Mouse (Mus musculus) embryonic facial prominence, embryonic 14.5 days (tissue): ENCODE data around the gene Cept1. TPM values are rescaled to one million over a fixed set of nuclear protein-coding genes. Genes with fewer than 3 reads are reported as not detected.

Source experiments
- ATAC-seq: fragments of 200-750 bp; cut with Nextera tagmentation; 2 replicates; pipeline ENCODE4 v1.8.0; 2017; ENCODE audit warnings: low read depth, moderate number of reproducible peaks, moderate TSS enrichment
- DNase-seq: peaks from one replicate; pipeline ENCODE4 v3.0.0-alpha.2; 2015; ENCODE audit warnings: low spot score
- H3K27ac ChIP-seq: fragments of 300-500 bp; sonication (generic); replicated peaks from 2 replicates; pipeline ENCODE4 v1.5.1; 2014; ENCODE audit warnings: low read depth, mild to moderate bottlenecking, low read length, moderate library complexity
- H3K27me3 ChIP-seq: fragments of 300-500 bp; sonication (generic); replicated peaks from 2 replicates; pipeline ENCODE4 v1.6.1; 2014; ENCODE audit warnings: low read length; ENCODE audit not compliant: control insufficient read depth, insufficient read depth
- H3K36me3 ChIP-seq: fragments of 300-500 bp; sonication (generic); 2 replicates; pipeline ENCODE4 v1.6.1; 2014; ENCODE audit warnings: low read length, mixed read lengths; ENCODE audit not compliant: control insufficient read depth, insufficient read depth
- H3K4me1 ChIP-seq: fragments of 300-500 bp; sonication (generic); 2 replicates; pipeline ENCODE4 v1.6.1; 2014; ENCODE audit warnings: antibody characterized with exemption, low read length; ENCODE audit not compliant: control insufficient read depth, insufficient read depth
- H3K4me2 ChIP-seq: fragments of 300-500 bp; sonication (generic); 2 replicates; pipeline ENCODE4 v1.6.1; 2014; ENCODE audit warnings: low read depth, mild to moderate bottlenecking, low read length, moderate library complexity, mixed read lengths
- H3K4me3 ChIP-seq: fragments of 300-500 bp; sonication (generic); 2 replicates; pipeline ENCODE4 v1.5.1; 2014; ENCODE audit warnings: low read depth, mild to moderate bottlenecking, low read length
- H3K9ac ChIP-seq: fragments of 300-500 bp; sonication (generic); 2 replicates; pipeline ENCODE4 v1.6.1; 2014; ENCODE audit warnings: low read depth, mild to moderate bottlenecking, low read length, moderate library complexity, mixed read lengths
- H3K9me3 ChIP-seq: fragments of 300-500 bp; sonication (generic); 2 replicates; pipeline ENCODE4 v1.6.1; 2016; ENCODE audit warnings: low read length; ENCODE audit not compliant: control insufficient read depth
- WGBS: fragments of 180-500 bp; shearing (Covaris S2); extraction: QIAGEN DNeasy Blood & Tissue Kit; methylation state at CpG from one replicate; pipeline ENCODE4 v1.1.7; 2014; 5-methylcytosine and 5-hydroxymethylcytosine counted together
- polyA plus RNA-seq: library from polyadenylated mRNA; unstranded; fragments of >200 nt; fragmentation: Nextera tagmentation; extraction: Ambion mirVana; gene quantifications from 2 replicates; pipeline ENCODE4 v1.2.1, GENCODE M21; 2014

Gene Cept1
- polyA plus RNA-seq, 1 experiment from 2014 or later = 67.9 TPM

GRCm38 (mm10) chr3:106490239-106490638 is 57.4 kb downstream of the Cept1 start:
- WGBS = 79% methylated on average over 4 of the region's 4 CpGs
- no peak overlapping the region for H3K4me2 ChIP-seq
- ATAC-seq (no peak), DNase-seq (peak; percentile 42)
- no peaks in the 10 kb centered on the region for H3K4me1 ChIP-seq
- H3K4me3 ChIP-seq = no peak overlapping the region
- no peaks in the 10 kb centered on the region for H3K9me3 ChIP-seq
- H3K9ac ChIP-seq = no peak overlapping the region
- H3K27ac ChIP-seq = no peak overlapping the region
- H3K27me3 ChIP-seq = no peaks in the 10 kb centered on the region
- H3K36me3 ChIP-seq = no peaks in the 10 kb centered on the region

GRCm38 (mm10) chr3:106487551-106487950 is 60.1 kb downstream of the Cept1 start:
- Histone ChIP-seq H3K4me1 (0 out of 2 replicates have a peak, but pooled peaks cover 2% of the 10 kb centered on the region), H3K27ac (no peak overlapping the region), H3K36me3 (no peaks in the 10 kb centered on the region), H3K4me2 (no peak overlapping the region), H3K9me3 (no peaks in the 10 kb centered on the region), H3K4me3 (no peak overlapping the region), H3K27me3 (no peaks in the 10 kb centered on the region), H3K9ac (no peak overlapping the region)
- no peak for ATAC-seq
- no peak for DNase-seq
- 70% methylated on average over 2 of the region's 2 CpGs for WGBS

GRCm38 (mm10) chr3:106485810-106486209 is 61.8 kb downstream of the Cept1 start:
- Histone ChIP-seq H3K9ac (no peak overlapping the region), H3K4me2 (no peak overlapping the region), H3K36me3 (no peaks in the 10 kb centered on the region), H3K27ac (no peak overlapping the region), H3K4me3 (no peak overlapping the region), H3K9me3 (no peaks in the 10 kb centered on the region), H3K27me3 (0 out of 2 replicates have a peak, but pooled peaks cover 5% of the 10 kb centered on the region), H3K4me1 (0 out of 2 replicates have a peak, but pooled peaks cover 2% of the 10 kb centered on the region)
- WGBS = 69% methylated on average over 5 of the region's 5 CpGs
- no peak for ATAC-seq
- DNase-seq = no peak

- no peaks in the 10 kb centered on the region for H3K36me3 ChIP-seq
- no peak for DNase-seq
- no peak overlapping the region for H3K4me2 ChIP-seq
- no peaks in the 10 kb centered on the region for H3K9me3 ChIP-seq
- ATAC-seq = no peak
- 0 out of 2 replicates have a peak, but pooled peaks cover 2% of the 10 kb centered on the region for H3K4me1 ChIP-seq
- H3K27me3 ChIP-seq = 0 out of 2 replicates have a peak, but pooled peaks cover 5% of the 10 kb centered on the region
- H3K4me3 ChIP-seq = no peak overlapping the region
- no peak overlapping the region for H3K9ac ChIP-seq
- H3K27ac ChIP-seq = no peak overlapping the region
- WGBS = 87% methylated on average over 3 of the region's 3 CpGs
Measured at GRCm38 (mm10) chr3:106484861-106485260, 62.7 kb downstream of the Cept1 start.

- Histone ChIP-seq H3K9me3 (no peaks in the 10 kb centered on the region), H3K27ac (no peak overlapping the region), H3K4me2 (no peak overlapping the region), H3K4me3 (no peak overlapping the region), H3K27me3 (0 out of 2 replicates have a peak, but pooled peaks cover 5% of the 10 kb centered on the region), H3K36me3 (no peaks in the 10 kb centered on the region), H3K9ac (no peak overlapping the region), H3K4me1 (0 out of 2 replicates have a peak, but pooled peaks cover 2% of the 10 kb centered on the region)
- WGBS = 59% methylated on average over 4 of the region's 4 CpGs
- ATAC-seq = 0 out of 2 replicates have a peak, but pooled peaks have one; percentile 28
- DNase-seq = no peak
Measured at GRCm38 (mm10) chr3:106483796-106484405, 63.7 kb downstream of the Cept1 start.

- ATAC-seq (no peak), DNase-seq (no peak)
- 57% methylated on average over 7 of the region's 7 CpGs for WGBS
- Histone ChIP-seq H3K9me3 (no peaks in the 10 kb centered on the region), H3K9ac (no peak overlapping the region), H3K27me3 (0 out of 2 replicates have a peak, but pooled peaks cover 5% of the 10 kb centered on the region), H3K4me2 (peak overlapping the region; percentile 83; the same call in 1 of the 2 replicates), H3K27ac (no peak overlapping the region), H3K4me1 (0 out of 2 replicates have a peak, but pooled peaks cover 2% of the 10 kb centered on the region), H3K4me3 (no peak overlapping the region), H3K36me3 (no peaks in the 10 kb centered on the region)
Measured at GRCm38 (mm10) chr3:106483297-106483696, 64.3 kb downstream of the Cept1 start.

GRCm38 (mm10) chr3:106482281-106483081 is 65.1 kb downstream of the Cept1 start, which contains the start of gene Dennd2d:
Dennd2d (plus strand) TSS chr3:106482405.
- Histone ChIP-seq H3K36me3 (no peaks in the 10 kb centered on the region), H3K4me3 (peak within 1 kb of the TSS; percentile 53), H3K27ac (no peak within 1 kb of the TSS), H3K4me2 (peak within 1 kb of the TSS; percentile 83), H3K9me3 (no peaks in the 10 kb centered on the region), H3K9ac (peak within 1 kb of the TSS; percentile 67), H3K4me1 (0 out of 2 replicates have a peak, but pooled peaks cover 2% of the 10 kb centered on the region), H3K27me3 (0 out of 2 replicates have a peak, but pooled peaks cover 5% of the 10 kb centered on the region)
- 2% methylated on average over 41 of the region's 44 CpGs for WGBS
- ATAC-seq = peak; percentile 72; the same call in 1 of the 2 replicates
- no peak for DNase-seq

GRCm38 (mm10) chr3:106476863-106477262 is 70.7 kb downstream of the Cept1 start:
- Histone ChIP-seq H3K4me1 (no peaks in the 10 kb centered on the region), H3K9ac (no peak overlapping the region), H3K27ac (no peak overlapping the region), H3K9me3 (no peaks in the 10 kb centered on the region), H3K4me2 (no peak overlapping the region), H3K4me3 (no peak overlapping the region), H3K27me3 (0 out of 2 replicates have a peak, but pooled peaks cover 5% of the 10 kb centered on the region), H3K36me3 (no peaks in the 10 kb centered on the region)
- no peak for DNase-seq
- WGBS = 80% methylated on average over 1 of the region's 1 CpGs
- no peak for ATAC-seq
